Mouse (Mus musculus): ENCODE data around the gene Galnt11.
"Not testable (repeated sequence)": the region's sequence is repeated elsewhere in the genome, so short reads cannot be mapped to it uniquely, and the experiment has no call there.

Gene Galnt11

GRCm38 (mm10) chr5:25221604-25222003 is at the start of gene Galnt11:
TSS of gene Galnt11 (plus strand) at chr5:25221904.
- in situ Hi-C loops (cut with MboI; ENCODE audit: low sequenced_read_pairs) = no loop called here

GRCm38 (mm10) chr5:25177937-25178336 is 43.8 kb upstream of the Galnt11 start:
- in situ Hi-C loops (cut with MboI; ENCODE audit: low sequenced_read_pairs) = not testable (repeated sequence)

- in situ Hi-C loops (cut with MboI; ENCODE audit: low sequenced_read_pairs) = not testable (repeated sequence)
Observed at GRCm38 (mm10) chr5:25178543-25178942, 43.2 kb upstream of the Galnt11 start.

- in situ Hi-C loops (cut with MboI; ENCODE audit: low sequenced_read_pairs) = no loop called here
Observed at GRCm38 (mm10) chr5:25179284-25179683, 42.4 kb upstream of the Galnt11 start.

GRCm38 (mm10) chr5:25179936-25180488 is 41.7 kb upstream of the Galnt11 start:
- in situ Hi-C loops (cut with MboI; ENCODE audit: low sequenced_read_pairs) = loop anchor here (10.0 kb wide), 1 partner anchor 555 kb away; no protein-coding TSS in a partner anchor

- in situ Hi-C loops (cut with MboI; ENCODE audit: low sequenced_read_pairs) = loop anchor here (10.0 kb wide), 1 partner anchor 554 kb away; no protein-coding TSS in a partner anchor
Observed at GRCm38 (mm10) chr5:25181004-25181531, 40.6 kb upstream of the Galnt11 start, which contains the start of gene Galntl5. TSS of gene Galntl5 (plus strand) at chr5:25181460.

- in situ Hi-C loops (cut with MboI; ENCODE audit: low sequenced_read_pairs) = loop anchor here (10.0 kb wide), 1 partner anchor 551 kb away; no protein-coding TSS in a partner anchor
Observed at GRCm38 (mm10) chr5:25183595-25183994, 38.1 kb upstream of the Galnt11 start.

GRCm38 (mm10) chr5:25184594-25184993 is 37.1 kb upstream of the Galnt11 start:
- in situ Hi-C loops (cut with MboI; ENCODE audit: low sequenced_read_pairs) = loop anchor here (10.0 kb wide), 1 partner anchor 550 kb away; no protein-coding TSS in a partner anchor

GRCm38 (mm10) chr5:25187727-25188126 is 34.0 kb upstream of the Galnt11 start:
- in situ Hi-C loops (cut with MboI; ENCODE audit: low sequenced_read_pairs) = loop anchor here (10.0 kb wide), 1 partner anchor 547 kb away; no protein-coding TSS in a partner anchor

- in situ Hi-C loops (cut with MboI; ENCODE audit: low sequenced_read_pairs) = loop anchor here (10.0 kb wide), 1 partner anchor 546 kb away; no protein-coding TSS in a partner anchor
Observed at GRCm38 (mm10) chr5:25188802-25189201, 32.9 kb upstream of the Galnt11 start.

GRCm38 (mm10) chr5:25190521-25190920 is 31.2 kb upstream of the Galnt11 start:
- in situ Hi-C loops (cut with MboI; ENCODE audit: low sequenced_read_pairs) = no loop called here

- in situ Hi-C loops (cut with MboI; ENCODE audit: low sequenced_read_pairs) = no loop called here
Observed at GRCm38 (mm10) chr5:25211872-25212271, 9.8 kb upstream of the Galnt11 start.

- in situ Hi-C loops (cut with MboI; ENCODE audit: low sequenced_read_pairs) = not testable (repeated sequence)
Observed at GRCm38 (mm10) chr5:25213216-25213615, 8.5 kb upstream of the Galnt11 start.

- in situ Hi-C loops (cut with MboI; ENCODE audit: low sequenced_read_pairs) = no loop called here
Observed at GRCm38 (mm10) chr5:25215006-25215405, 6.7 kb upstream of the Galnt11 start.

- in situ Hi-C loops (cut with MboI; ENCODE audit: low sequenced_read_pairs) = no loop called here
Observed at GRCm38 (mm10) chr5:25222752-25223702, 1.3 kb downstream of the Galnt11 start, which contains the start of gene E130116L18Rik. TSS of gene E130116L18Rik (minus strand) at chr5:25223153.

GRCm38 (mm10) chr5:25224377-25224776 is 2.7 kb downstream of the Galnt11 start:
- in situ Hi-C loops (cut with MboI; ENCODE audit: low sequenced_read_pairs) = not testable (repeated sequence)

- in situ Hi-C loops (cut with MboI; ENCODE audit: low sequenced_read_pairs) = no loop called here
Observed at GRCm38 (mm10) chr5:25243101-25243500, 21.4 kb downstream of the Galnt11 start.

- in situ Hi-C loops (cut with MboI; ENCODE audit: low sequenced_read_pairs) = no loop called here
Observed at GRCm38 (mm10) chr5:25245806-25246472, 24.2 kb downstream of the Galnt11 start.

- in situ Hi-C loops (cut with MboI; ENCODE audit: low sequenced_read_pairs) = no loop called here
Observed at GRCm38 (mm10) chr5:25246473-25246865, 24.8 kb downstream of the Galnt11 start.

- in situ Hi-C loops (cut with MboI; ENCODE audit: low sequenced_read_pairs) = no loop called here
Observed at GRCm38 (mm10) chr5:25247036-25247435, 25.3 kb downstream of the Galnt11 start.

GRCm38 (mm10) chr5:25252423-25252822 is 30.7 kb downstream of the Galnt11 start:
- in situ Hi-C loops (cut with MboI; ENCODE audit: low sequenced_read_pairs) = no loop called here

Data from CH12F3 (cell line).